Mouse (Mus musculus): ENCODE results near the gene Rnf157.

DNA sequence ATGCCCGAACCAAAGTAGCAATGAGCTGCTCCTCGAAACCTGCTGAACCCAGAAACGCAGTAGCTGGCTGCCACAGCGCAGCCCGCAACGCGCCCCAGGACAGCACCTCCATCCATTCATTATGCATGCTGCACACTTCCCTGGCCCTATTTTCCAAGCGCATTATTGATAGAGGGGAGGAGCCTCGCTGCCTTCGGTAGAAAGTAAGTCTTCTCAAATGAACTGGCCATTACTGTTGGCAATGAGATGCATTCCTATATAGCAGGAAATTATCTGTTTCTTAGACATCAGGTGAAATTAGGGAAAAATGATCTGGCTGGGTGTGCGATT lies 14.5 kb downstream of the Rnf157 start:
- TF ChIP-seq CTCF (IDR thresholded peaks at IDR 0.05; ENCODE audit: extremely low read depth, insufficient read length, insufficient replicate concordance, low read depth, low read length) (no peak), POLR2A (IDR thresholded peaks at IDR 0.05; ENCODE audit: low read depth, low read length) (no peak)
